Mouse (Mus musculus): ENCODE measurements at regions not wholly inside any gene's neighbourhood (a gene's known extent, or its start where the extent isn't known, plus 50 kb on each side); places are given as distances from the start of the nearest gene placed in this dataset.

DNA sequence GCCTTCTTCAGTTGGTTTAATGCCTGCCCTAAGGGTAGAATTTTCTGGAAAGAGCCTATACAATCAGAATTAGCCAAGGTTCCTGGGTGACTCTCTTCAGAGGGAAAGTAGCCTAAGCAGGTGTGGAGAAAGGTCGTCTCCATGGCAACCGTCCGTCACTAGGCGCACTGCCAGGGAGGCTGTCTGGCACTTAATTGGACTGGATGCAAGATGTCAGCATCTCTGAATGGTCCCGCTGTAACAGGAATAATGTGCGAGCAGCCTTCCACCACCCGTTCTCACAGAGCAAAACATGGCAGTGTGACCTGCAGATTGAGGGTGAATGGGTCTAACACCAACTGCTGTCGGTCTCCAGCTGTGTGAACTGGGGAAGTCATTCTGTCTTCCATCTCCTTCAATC is 389.6 kb upstream of the Hnrnpa3 start:
- WGBS: 55% methylated on average over 8 of the region's 8 CpGs
- H3K9ac ChIP-seq (ENCODE audit: low read length): no peak overlapping the region
- H3K4me1 ChIP-seq (replicated peaks; ENCODE audit: control insufficient read depth, insufficient read depth, low read length): no peaks in the 10 kb centered on the region
- H3K27ac ChIP-seq (ENCODE audit: low read length): no peak overlapping the region
- no peak overlapping the region for H3K4me2 ChIP-seq (ENCODE audit: low read depth, low read length)
- H3K27me3 ChIP-seq (ENCODE audit: control insufficient read depth, insufficient read depth, low read depth, low read length): no peaks in the 10 kb centered on the region
- H3K9me3 ChIP-seq (ENCODE audit: control insufficient read depth, low read length): no peaks in the 10 kb centered on the region
- no peaks in the 10 kb centered on the region for H3K36me3 ChIP-seq (ENCODE audit: control insufficient read depth, insufficient read depth, low read length)
- no peak overlapping the region for H3K4me3 ChIP-seq (ENCODE audit: low read length)
- ATAC-seq (ENCODE audit: low read depth): no peak

DNA sequence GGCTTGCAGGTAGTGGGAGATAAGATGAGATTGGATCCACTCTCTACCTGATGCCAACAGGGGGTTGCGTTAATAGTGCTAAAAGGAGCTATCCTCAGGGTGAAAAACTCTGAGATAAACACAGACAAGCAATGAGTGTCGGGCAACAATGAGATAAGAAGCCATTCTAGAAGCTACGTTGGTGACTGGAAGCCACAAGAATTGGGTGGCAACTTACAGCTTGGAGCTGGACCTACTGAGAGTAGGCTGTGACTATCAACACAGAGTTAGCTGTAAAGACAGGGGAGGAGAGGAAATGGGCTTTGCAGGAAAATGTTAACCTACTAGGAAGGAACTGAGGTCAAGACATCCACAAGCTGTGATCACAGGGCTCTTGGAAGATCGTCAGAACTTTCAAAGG is 388.9 kb upstream of the Hnrnpa3 start:
- H3K27me3 ChIP-seq (ENCODE audit: control insufficient read depth, insufficient read depth, low read depth, low read length): no peaks in the 10 kb centered on the region
- no peak overlapping the region for H3K4me3 ChIP-seq (ENCODE audit: low read length)
- no peaks in the 10 kb centered on the region for H3K36me3 ChIP-seq (ENCODE audit: control insufficient read depth, insufficient read depth, low read length)
- WGBS: 46% methylated on average over 4 of the region's 4 CpGs
- H3K4me2 ChIP-seq (ENCODE audit: low read depth, low read length): no peak overlapping the region
- ATAC-seq (ENCODE audit: low read depth): no peak
- no peak overlapping the region for H3K27ac ChIP-seq (ENCODE audit: low read length)
- H3K9me3 ChIP-seq (ENCODE audit: control insufficient read depth, low read length): no peaks in the 10 kb centered on the region
- no peaks in the 10 kb centered on the region for H3K4me1 ChIP-seq (replicated peaks; ENCODE audit: control insufficient read depth, insufficient read depth, low read length)
- H3K9ac ChIP-seq (ENCODE audit: low read length): no peak overlapping the region

DNA sequence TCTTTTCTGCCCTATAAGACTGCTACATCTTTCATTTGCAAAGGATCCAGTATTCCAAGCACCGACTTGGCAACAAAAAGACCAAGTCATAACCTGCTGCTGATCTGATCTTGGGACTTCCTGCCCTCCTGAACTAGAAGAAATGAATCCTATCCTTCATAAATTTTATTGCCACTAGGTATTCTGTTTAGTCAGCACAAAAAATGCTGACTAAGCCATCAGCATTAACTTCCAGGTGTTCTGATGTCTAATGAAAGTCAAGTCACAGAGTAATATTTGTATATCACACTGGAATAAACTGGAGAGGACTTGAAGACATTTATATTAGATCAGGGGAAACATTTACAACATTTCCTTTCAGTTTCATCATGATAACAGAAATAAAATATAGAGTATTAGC is 371.2 kb upstream of the Hnrnpa3 start:
- Histone ChIP-seq H3K4me1 (replicated peaks; ENCODE audit: control insufficient read depth, insufficient read depth, low read length) (no peaks in the 10 kb centered on the region), H3K9me3 (ENCODE audit: control insufficient read depth, low read length) (no peaks in the 10 kb centered on the region), H3K27me3 (ENCODE audit: control insufficient read depth, insufficient read depth, low read depth, low read length) (no peaks in the 10 kb centered on the region), H3K27ac (ENCODE audit: low read length) (no peak overlapping the region), H3K36me3 (ENCODE audit: control insufficient read depth, insufficient read depth, low read length) (no peaks in the 10 kb centered on the region), H3K4me3 (ENCODE audit: low read length) (no peak overlapping the region), H3K9ac (ENCODE audit: low read length) (no peak overlapping the region), H3K4me2 (ENCODE audit: low read depth, low read length) (no peak overlapping the region)
- ATAC-seq (ENCODE audit: low read depth): no peak
- WGBS: 100% methylated on average over 1 of the region's 1 CpGs

DNA sequence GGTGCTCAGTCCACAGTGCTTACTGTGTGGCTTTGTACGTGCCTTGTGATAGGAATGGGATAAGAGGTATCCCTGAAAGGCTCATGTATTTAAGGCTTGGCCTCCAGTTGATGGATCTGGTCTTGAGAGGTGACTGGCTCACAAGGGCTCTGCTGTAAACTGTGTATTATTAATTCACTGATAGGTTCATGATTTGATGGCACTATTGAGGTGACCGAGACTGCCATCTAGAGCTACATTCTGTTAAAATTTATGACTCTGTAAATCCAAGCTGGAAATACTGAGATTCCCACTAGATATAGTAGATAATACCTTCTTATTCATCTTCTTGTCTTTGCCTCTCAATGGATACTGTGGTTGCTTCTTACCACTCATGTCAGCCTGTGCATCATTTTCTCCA is 367.4 kb upstream of the Hnrnpa3 start:
- Histone ChIP-seq H3K9me3 (ENCODE audit: control insufficient read depth, low read length) (no peaks in the 10 kb centered on the region), H3K36me3 (ENCODE audit: control insufficient read depth, insufficient read depth, low read length) (no peaks in the 10 kb centered on the region), H3K9ac (ENCODE audit: low read length) (no peak overlapping the region), H3K27me3 (ENCODE audit: control insufficient read depth, insufficient read depth, low read depth, low read length) (no peaks in the 10 kb centered on the region), H3K4me2 (ENCODE audit: low read depth, low read length) (no peak overlapping the region), H3K4me1 (replicated peaks; ENCODE audit: control insufficient read depth, insufficient read depth, low read length) (no peaks in the 10 kb centered on the region), H3K4me3 (ENCODE audit: low read length) (no peak overlapping the region), H3K27ac (ENCODE audit: low read length) (no peak overlapping the region)
- WGBS: 67% methylated on average over 2 of the region's 2 CpGs
- ATAC-seq (ENCODE audit: low read depth): no peak

DNA sequence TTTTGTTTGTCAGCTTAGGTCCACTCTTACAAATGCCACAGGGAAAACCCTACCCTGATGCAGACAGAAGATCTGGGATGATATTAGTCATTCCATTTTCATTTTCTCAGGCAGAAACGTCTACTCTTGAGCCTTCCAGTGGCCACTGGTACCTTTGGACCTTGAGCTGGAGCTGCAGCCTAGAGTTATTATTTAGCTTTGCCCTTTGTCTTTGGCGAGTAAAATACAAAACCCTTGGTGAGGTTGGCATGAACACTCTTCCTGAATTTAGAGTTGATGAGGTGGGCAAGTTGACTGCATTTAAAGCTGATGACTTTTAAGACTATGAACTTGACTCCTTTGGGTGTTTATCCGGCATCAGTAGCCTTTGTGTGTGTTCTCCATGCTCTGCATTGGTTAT is 352.2 kb upstream of the Hnrnpa3 start:
- Histone ChIP-seq H3K4me1 (replicated peaks; ENCODE audit: control insufficient read depth, insufficient read depth, low read length) (no peaks in the 10 kb centered on the region), H3K27me3 (ENCODE audit: control insufficient read depth, insufficient read depth, low read depth, low read length) (no peaks in the 10 kb centered on the region; the same call in 1 of the 2 replicates), H3K4me2 (ENCODE audit: low read depth, low read length) (no peak overlapping the region), H3K27ac (ENCODE audit: low read length) (no peak overlapping the region), H3K9ac (ENCODE audit: low read length) (no peak overlapping the region), H3K36me3 (ENCODE audit: control insufficient read depth, insufficient read depth, low read length) (no peaks in the 10 kb centered on the region), H3K9me3 (ENCODE audit: control insufficient read depth, low read length) (no peaks in the 10 kb centered on the region), H3K4me3 (ENCODE audit: low read length) (no peak overlapping the region)
- 67% methylated on average over 3 of the region's 3 CpGs for WGBS
- ATAC-seq (ENCODE audit: low read depth): no peak

DNA sequence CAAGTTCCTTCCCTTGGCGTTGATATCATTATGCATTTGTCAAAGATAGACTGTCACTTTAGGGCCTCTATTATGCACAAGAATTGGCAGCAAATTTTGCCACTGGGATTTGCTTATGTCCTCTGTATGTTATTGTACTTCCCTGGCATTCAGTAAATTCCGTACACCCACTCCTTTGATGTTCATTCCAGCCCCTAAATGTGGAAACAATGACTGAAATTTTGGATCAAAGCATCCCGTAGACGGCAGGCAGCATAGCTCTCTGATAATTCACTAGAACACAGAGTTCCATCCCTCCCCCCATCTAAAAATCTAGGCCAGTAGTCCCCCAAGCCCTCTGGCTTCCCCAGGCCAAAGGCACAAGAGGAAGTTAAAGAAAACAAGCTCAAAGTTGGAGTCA is 347.9 kb upstream of the Hnrnpa3 start:
- Histone ChIP-seq H3K4me3 (ENCODE audit: low read length) (no peak overlapping the region), H3K4me1 (replicated peaks; ENCODE audit: control insufficient read depth, insufficient read depth, low read length) (no peaks in the 10 kb centered on the region), H3K9me3 (ENCODE audit: control insufficient read depth, low read length) (no peaks in the 10 kb centered on the region), H3K27ac (ENCODE audit: low read length) (no peak overlapping the region), H3K36me3 (ENCODE audit: control insufficient read depth, insufficient read depth, low read length) (no peaks in the 10 kb centered on the region), H3K9ac (ENCODE audit: low read length) (no peak overlapping the region), H3K4me2 (ENCODE audit: low read depth, low read length) (no peak overlapping the region), H3K27me3 (ENCODE audit: control insufficient read depth, insufficient read depth, low read depth, low read length) (peaks cover 8% of the 10 kb centered on the region; the same call in 1 of the 2 replicates)
- WGBS: 46% methylated on average over 4 of the region's 4 CpGs
- ATAC-seq (ENCODE audit: low read depth): 0 out of 2 replicates have a peak, but pooled peaks have one; percentile 23

DNA sequence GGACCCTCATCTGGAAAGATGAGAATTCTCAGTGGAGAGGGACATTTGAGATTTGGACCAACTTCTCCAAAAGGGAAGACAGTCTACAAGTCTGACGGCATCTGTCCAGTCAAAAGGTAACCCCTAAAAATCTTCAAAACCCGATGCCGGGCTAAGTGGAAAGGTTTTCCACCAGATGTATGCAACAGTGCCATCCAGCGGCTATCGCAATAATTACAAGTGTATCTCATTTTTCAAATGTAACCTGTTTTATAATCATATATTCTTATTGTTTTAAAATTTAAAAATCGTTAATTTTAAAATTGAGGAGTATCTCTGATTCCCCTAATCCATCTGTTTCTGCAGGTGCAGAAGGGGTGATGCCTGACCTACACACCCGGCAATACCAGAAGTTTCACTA is 346.8 kb upstream of the Hnrnpa3 start:
- ATAC-seq (ENCODE audit: low read depth): no peak
- Histone ChIP-seq H3K36me3 (ENCODE audit: control insufficient read depth, insufficient read depth, low read length) (no peaks in the 10 kb centered on the region), H3K27me3 (ENCODE audit: control insufficient read depth, insufficient read depth, low read depth, low read length) (peaks cover 8% of the 10 kb centered on the region; the same call in 1 of the 2 replicates), H3K4me3 (ENCODE audit: low read length) (no peak overlapping the region), H3K9ac (ENCODE audit: low read length) (no peak overlapping the region), H3K27ac (ENCODE audit: low read length) (no peak overlapping the region), H3K4me2 (ENCODE audit: low read depth, low read length) (no peak overlapping the region), H3K9me3 (ENCODE audit: control insufficient read depth, low read length) (no peaks in the 10 kb centered on the region), H3K4me1 (replicated peaks; ENCODE audit: control insufficient read depth, insufficient read depth, low read length) (no peaks in the 10 kb centered on the region)
- 11% methylated on average over 7 of the region's 7 CpGs for WGBS

DNA sequence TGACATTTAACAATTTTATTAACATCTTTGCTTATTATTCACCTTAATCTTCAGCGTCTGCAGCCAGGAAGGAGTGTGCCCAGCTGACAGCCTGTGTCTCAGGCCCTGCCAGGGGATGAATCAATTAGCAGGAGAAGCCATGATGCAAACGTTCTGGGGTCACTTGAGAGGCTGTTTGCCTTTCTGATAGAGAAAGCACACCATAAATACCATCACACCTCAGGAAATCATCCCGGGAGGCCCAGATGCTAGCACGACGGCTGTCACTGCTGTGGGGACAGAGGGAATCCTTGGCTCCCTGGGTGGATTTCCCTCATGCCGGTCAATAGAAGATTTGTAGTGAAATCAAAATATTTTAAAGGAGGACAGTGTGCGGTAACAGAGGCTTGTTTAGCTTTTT is 343.7 kb upstream of the Hnrnpa3 start:
- ATAC-seq (ENCODE audit: low read depth): no peak

DNA sequence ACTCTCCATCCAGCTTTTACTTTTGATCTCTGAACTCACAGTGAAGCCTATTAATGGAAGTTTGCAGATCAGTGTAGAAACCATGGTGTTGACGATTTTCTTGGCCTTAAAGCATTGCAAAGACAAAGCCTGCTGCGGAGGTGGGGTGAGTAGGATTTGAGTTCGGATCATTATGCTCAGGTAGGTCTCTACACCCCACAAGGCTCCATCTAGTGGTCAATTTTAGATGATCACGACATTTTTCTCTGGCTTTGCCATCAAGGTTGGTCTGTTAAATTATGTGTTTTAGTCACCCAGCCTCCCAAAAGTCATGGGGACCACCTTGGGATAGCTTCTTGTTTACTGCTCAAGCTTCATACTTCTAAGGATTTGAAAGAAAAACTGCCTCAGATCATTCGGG is 340.9 kb upstream of the Hnrnpa3 start:
- no peak overlapping the region for H3K27ac ChIP-seq (ENCODE audit: low read length)
- H3K9me3 ChIP-seq (ENCODE audit: control insufficient read depth, low read length): no peaks in the 10 kb centered on the region
- H3K36me3 ChIP-seq (ENCODE audit: control insufficient read depth, insufficient read depth, low read length): no peaks in the 10 kb centered on the region
- ATAC-seq (ENCODE audit: low read depth): no peak
- no peak overlapping the region for H3K4me2 ChIP-seq (ENCODE audit: low read depth, low read length)
- no peaks in the 10 kb centered on the region for H3K4me1 ChIP-seq (replicated peaks; ENCODE audit: control insufficient read depth, insufficient read depth, low read length)
- no peak overlapping the region for H3K9ac ChIP-seq (ENCODE audit: low read length)
- H3K27me3 ChIP-seq (ENCODE audit: control insufficient read depth, insufficient read depth, low read depth, low read length): peaks cover 5% of the 10 kb centered on the region; the same call in 1 of the 2 replicates
- 55% methylated on average over 5 of the region's 5 CpGs for WGBS
- H3K4me3 ChIP-seq (ENCODE audit: low read length): no peak overlapping the region

More for the DNA sequence above, 343.7 kb upstream of the Hnrnpa3 start:
- H3K9ac ChIP-seq (ENCODE audit: low read length): no peak overlapping the region
- no peaks in the 10 kb centered on the region for H3K9me3 ChIP-seq (ENCODE audit: control insufficient read depth, low read length)
- no peaks in the 10 kb centered on the region for H3K4me1 ChIP-seq (replicated peaks; ENCODE audit: control insufficient read depth, insufficient read depth, low read length)
- no peak overlapping the region for H3K4me3 ChIP-seq (ENCODE audit: low read length)
- 20% methylated on average over 7 of the region's 7 CpGs for WGBS
- H3K27ac ChIP-seq (ENCODE audit: low read length): no peak overlapping the region
- H3K4me2 ChIP-seq (ENCODE audit: low read depth, low read length): no peak overlapping the region
- peaks cover 8% of the 10 kb centered on the region; the same call in 1 of the 2 replicates for H3K27me3 ChIP-seq (ENCODE audit: control insufficient read depth, insufficient read depth, low read depth, low read length)
- H3K36me3 ChIP-seq (ENCODE audit: control insufficient read depth, insufficient read depth, low read length): no peaks in the 10 kb centered on the region

DNA sequence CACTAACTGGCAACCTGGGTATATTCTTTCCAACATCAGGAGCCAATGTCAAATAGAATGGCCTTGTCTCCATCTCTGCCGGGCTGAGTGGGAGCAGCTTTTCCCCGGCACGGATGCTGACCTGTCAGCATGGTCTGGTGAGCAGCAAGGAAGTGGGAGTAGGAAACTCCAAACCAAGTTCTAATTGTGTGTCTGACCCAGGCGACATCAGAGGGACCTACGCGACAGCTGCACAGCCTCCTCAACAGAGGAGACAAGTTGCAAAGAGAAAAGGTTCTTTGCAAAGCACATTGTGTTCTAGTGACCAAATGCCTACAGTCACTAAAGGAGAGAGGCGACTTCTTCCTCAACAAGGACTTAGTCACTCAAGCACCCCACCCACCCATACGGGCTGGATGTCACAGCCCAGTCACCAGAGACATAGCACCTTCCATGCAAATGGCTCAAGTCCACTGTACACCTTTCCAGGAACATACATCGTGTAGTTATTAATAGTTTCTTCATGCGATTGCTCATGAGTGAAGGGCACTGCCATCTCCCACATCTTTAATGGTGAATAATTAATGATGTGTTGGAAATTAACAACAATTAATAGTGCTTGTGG is 334.8 kb upstream of the Hnrnpa3 start:
- Histone ChIP-seq H3K9me3 (ENCODE audit: control insufficient read depth, low read length) (no peaks in the 10 kb centered on the region), H3K4me3 (ENCODE audit: low read length) (no peak overlapping the region), H3K9ac (ENCODE audit: low read length) (no peak overlapping the region), H3K36me3 (ENCODE audit: control insufficient read depth, insufficient read depth, low read length) (no peaks in the 10 kb centered on the region), H3K4me1 (replicated peaks; ENCODE audit: control insufficient read depth, insufficient read depth, low read length) (no peaks in the 10 kb centered on the region), H3K4me2 (ENCODE audit: low read depth, low read length) (no peak overlapping the region), H3K27ac (ENCODE audit: low read length) (no peak overlapping the region), H3K27me3 (ENCODE audit: control insufficient read depth, insufficient read depth, low read depth, low read length) (no peaks in the 10 kb centered on the region)
- WGBS: 83% methylated on average over 10 of the region's 10 CpGs
- ATAC-seq (ENCODE audit: low read depth): no peak

Data from lung, embryonic 16.5 days (tissue).